Mouse (Mus musculus) heart, postnatal 0 days (tissue): ENCODE measurements around the gene Ago4. TPM values are rescaled to one million over a fixed set of nuclear protein-coding genes. Genes with fewer than 3 reads are reported as not detected.

Experiments
- ATAC-seq: fragments of 200-750 bp; cut with Nextera tagmentation; 2 replicates; pipeline ENCODE4 v1.8.0; 2017; ENCODE audit warnings: low read depth, moderate number of reproducible peaks, moderate library complexity; ENCODE audit not compliant: insufficient read depth
- DNase-seq: peaks from one replicate; pipeline ENCODE4 v3.0.0-alpha.2; 2016; ENCODE audit warnings: low spot score
- H3K27ac ChIP-seq: fragments of 300-500 bp; sonication (generic); 2 replicates; pipeline ENCODE4 v1.5.1; 2014; ENCODE audit warnings: low read depth, mild to moderate bottlenecking
- H3K27me3 ChIP-seq: fragments of 300-500 bp; sonication (generic); 2 replicates; pipeline ENCODE4 v1.6.1; 2014; ENCODE audit warnings: low read length, mixed read lengths; ENCODE audit not compliant: control insufficient read depth, insufficient read depth
- H3K36me3 ChIP-seq: fragments of 300-500 bp; sonication (generic); replicated peaks from 2 replicates; pipeline ENCODE4 v1.6.1; 2014; ENCODE audit warnings: low read length, mixed read lengths; ENCODE audit not compliant: control insufficient read depth, insufficient read depth
- H3K4me1 ChIP-seq: fragments of 300-500 bp; sonication (generic); 2 replicates; pipeline ENCODE4 v1.6.1; 2014; ENCODE audit warnings: antibody characterized with exemption; ENCODE audit not compliant: control insufficient read depth, insufficient read depth
- H3K4me2 ChIP-seq: fragments of 300-500 bp; sonication (generic); 2 replicates; pipeline ENCODE4 v1.6.1; 2014; ENCODE audit warnings: low read depth, mild to moderate bottlenecking, low read length, moderate library complexity
- H3K4me3 ChIP-seq: fragments of 300-500 bp; sonication (generic); 2 replicates; pipeline ENCODE4 v1.5.1; 2014; ENCODE audit warnings: low read depth, low read length
- H3K9ac ChIP-seq: fragments of 300-500 bp; sonication (generic); replicated peaks from 2 replicates; pipeline ENCODE4 v1.6.1; 2014; ENCODE audit warnings: low read depth, low read length, mixed read lengths
- H3K9me3 ChIP-seq: fragments of 300-500 bp; sonication (generic); replicated peaks from 2 replicates; pipeline ENCODE4 v1.6.1; 2016; ENCODE audit warnings: low read length; ENCODE audit not compliant: control insufficient read depth
- CTCF ChIP-seq: IDR thresholded peaks from 2 replicates; pipeline ENCODE4 v1.5.1; 2016; ENCODE audit warnings: antibody characterized with exemption, control low read depth, low read depth
- EP300 ChIP-seq: IDR thresholded peaks from 2 replicates; pipeline ENCODE4 v1.6.1; 2016; ENCODE audit warnings: antibody characterized with exemption, low read depth
- WGBS: fragments of 180-500 bp; shearing (Covaris S2); extraction: QIAGEN DNeasy Blood & Tissue Kit; methylation state at CpG from one replicate; pipeline ENCODE4 v1.1.7; 2014; 5-methylcytosine and 5-hydroxymethylcytosine counted together
- polyA plus RNA-seq: library from polyadenylated mRNA; unstranded; fragments of >200 nt; fragmentation: Nextera tagmentation; extraction: Ambion mirVana; gene quantifications from 2 replicates; pipeline ENCODE4 v1.2.1, GENCODE M21; 2015
- total RNA-seq: library from RNA; depleted of rRNA; stranded (reverse); fragments of >200 nt; gene quantifications from 2 replicates; pipeline ENCODE4 v1.2.3, GENCODE M21; 2014; ENCODE audit warnings: low replicate concordance

Gene Ago4
- total and polyA plus RNA-seq, 2 experiments from 2014 or later: 0.92 to 1.5 TPM

GRCm38 (mm10) chr4:126468925-126469324, 64.3 kb downstream of the Ago4 start:
- Histone ChIP-seq H3K36me3 (no peaks in the 10 kb centered on the region), H3K27me3 (no peaks in the 10 kb centered on the region)
- 6% methylated on average over 8 of the region's 8 CpGs for WGBS

GRCm38 (mm10) chr4:126468285-126468901, 64.9 kb downstream of the Ago4 start, which contains the start of gene Ago1:
Gene Ago1 (minus strand): TSS chr4:126468583.
- DNase-seq (peak; percentile 95), ATAC-seq (peak; percentile 92)
- Histone ChIP-seq H3K9me3 (no peaks in the 10 kb centered on the region), H3K4me2 (peak within 1 kb of the TSS; percentile 90), H3K4me1 (peaks cover 8% of the 10 kb centered on the region; the same call in 1 of the 2 replicates), H3K27ac (peak within 1 kb of the TSS; percentile 51), H3K36me3 (no peaks in the 10 kb centered on the region), H3K27me3 (no peaks in the 10 kb centered on the region), H3K4me3 (peak within 1 kb of the TSS; percentile 75), H3K9ac (peak within 1 kb of the TSS; percentile 68)
- under 1% methylated on average over 52 of the region's 55 CpGs for WGBS
- TF ChIP-seq EP300: peak; percentile 39; the same call in 1 of the 2 replicates
- peak; percentile 95 for TF ChIP-seq CTCF

More at GRCm38 (mm10) chr4:126468925-126469324, 64.3 kb downstream of the Ago4 start:
- TF ChIP-seq EP300 (no peak), CTCF (no peak)
- peak overlapping the region; percentile 90 for H3K4me2 ChIP-seq
- H3K27ac ChIP-seq: no peak overlapping the region
- no peak for DNase-seq
- H3K4me3 ChIP-seq: peak overlapping the region; percentile 75
- no peaks in the 10 kb centered on the region for H3K9me3 ChIP-seq
- H3K9ac ChIP-seq: no peak overlapping the region; the same call in 1 of the 2 replicates
- peaks cover 8% of the 10 kb centered on the region; the same call in 1 of the 2 replicates for H3K4me1 ChIP-seq
- peak; percentile 22; the same call in 1 of the 2 replicates for ATAC-seq

- peak overlapping the region; percentile 68 for H3K9ac ChIP-seq
- DNase-seq (peak; percentile 47), ATAC-seq (peak; percentile 53)
- H3K27me3 ChIP-seq: no peaks in the 10 kb centered on the region
- TF ChIP-seq EP300: no peak
- 4% methylated on average over 23 of the region's 25 CpGs for WGBS
- H3K4me1 ChIP-seq: peaks cover 8% of the 10 kb centered on the region; the same call in 1 of the 2 replicates
- no peaks in the 10 kb centered on the region for H3K9me3 ChIP-seq
- peak overlapping the region; percentile 51 for H3K27ac ChIP-seq
- peak overlapping the region; percentile 90 for H3K4me2 ChIP-seq
- H3K4me3 ChIP-seq: peak overlapping the region; percentile 75
- no peaks in the 10 kb centered on the region for H3K36me3 ChIP-seq
Measured at GRCm38 (mm10) chr4:126467721-126468284, 65.5 kb downstream of the Ago4 start.

GRCm38 (mm10) chr4:126466251-126466750, 67.0 kb downstream of the Ago4 start:
- TF ChIP-seq CTCF (no peak), EP300 (no peak)
- H3K27me3 ChIP-seq: no peaks in the 10 kb centered on the region
- H3K4me1 ChIP-seq: peaks cover 8% of the 10 kb centered on the region; the same call in 1 of the 2 replicates
- H3K9ac ChIP-seq: no peak overlapping the region
- H3K4me3 ChIP-seq: no peak overlapping the region
- ATAC-seq (no peak), DNase-seq (no peak)
- H3K4me2 ChIP-seq: no peak overlapping the region
- H3K9me3 ChIP-seq: no peaks in the 10 kb centered on the region
- no peak overlapping the region for H3K27ac ChIP-seq
- WGBS: 49% methylated on average over 8 of the region's 8 CpGs
- no peaks in the 10 kb centered on the region for H3K36me3 ChIP-seq

GRCm38 (mm10) chr4:126465843-126466242, 67.4 kb downstream of the Ago4 start:
- Histone ChIP-seq H3K27ac (no peak overlapping the region), H3K4me3 (no peak overlapping the region), H3K4me2 (no peak overlapping the region), H3K36me3 (no peaks in the 10 kb centered on the region), H3K4me1 (peaks cover 10% of the 10 kb centered on the region; the same call in 1 of the 2 replicates), H3K27me3 (no peaks in the 10 kb centered on the region), H3K9ac (no peak overlapping the region), H3K9me3 (no peaks in the 10 kb centered on the region)
- WGBS: 24% methylated on average over 8 of the region's 8 CpGs
- ATAC-seq: no peak
- TF ChIP-seq EP300 (no peak), CTCF (no peak)
- peak; percentile 17 for DNase-seq
